Mouse (Mus musculus): ENCODE measurements around the gene Mroh2a. TPM values are rescaled to one million over a fixed set of nuclear protein-coding genes. Genes with fewer than 3 reads are reported as not detected.

Mroh2a gene
- polyA plus RNA-seq, 1 experiment from 2014 or later = 2.2 TPM

- Histone ChIP-seq H3K4me3 (no peak overlapping the region), H3K4me1 (no peaks in the 10 kb centered on the region), H3K27me3 (no peaks in the 10 kb centered on the region), H3K36me3 (no peaks in the 10 kb centered on the region), H3K4me2 (no peak overlapping the region), H3K27ac (no peak overlapping the region), H3K9ac (no peak overlapping the region), H3K9me3 (peaks cover 79% of the 10 kb centered on the region)
- no peak for ATAC-seq (ENCODE audit: insufficient number of reproducible peaks, low FRiP score, low TSS enrichment, low read depth)
- WGBS = 74% methylated on average over 6 of the region's 6 CpGs
Measured at GRCm38 (mm10) chr1:88230981-88231802, 4.4 kb downstream of the Mroh2a start.

GRCm38 (mm10) chr1:88231803-88232499, 5.2 kb downstream of the Mroh2a start:
- WGBS = 68% methylated on average over 7 of the region's 7 CpGs

DNA sequence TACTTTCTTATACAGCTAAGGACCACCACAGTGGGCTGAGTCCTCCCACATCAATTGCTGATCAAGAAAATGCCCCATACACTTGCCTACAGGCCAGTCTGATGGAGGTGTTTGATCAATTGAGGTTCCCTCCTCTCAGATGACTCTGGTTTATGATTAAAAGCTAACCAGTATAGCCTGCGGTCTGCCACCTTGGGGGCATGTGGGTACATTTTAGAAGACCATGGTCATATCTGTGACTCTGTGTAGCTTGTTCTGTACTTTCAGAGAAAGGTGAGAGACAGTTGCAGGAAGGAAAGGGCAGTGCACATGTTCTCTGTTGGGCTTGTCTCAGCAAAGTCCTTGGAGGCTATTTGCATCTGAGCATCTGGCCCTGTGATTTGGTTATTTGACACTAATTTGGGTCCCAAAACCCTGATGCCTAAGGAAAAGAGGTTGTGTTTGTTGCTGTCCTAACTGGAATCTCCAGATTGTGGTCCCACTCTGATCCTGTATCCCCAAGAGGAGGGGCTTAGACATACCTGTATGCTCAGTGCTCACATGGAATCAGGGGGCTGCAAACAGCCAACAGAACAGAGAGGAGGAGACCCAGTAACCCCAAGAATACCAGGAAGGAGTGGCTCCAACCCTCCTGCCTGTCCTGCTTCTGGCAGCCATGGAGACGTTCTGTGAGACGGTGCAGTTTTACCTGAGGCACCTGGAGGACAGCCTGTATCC, 6.0 kb downstream of the Mroh2a start:
- no peak overlapping the region for H3K9ac ChIP-seq
- H3K4me1 ChIP-seq = no peaks in the 10 kb centered on the region
- H3K4me3 ChIP-seq = no peak overlapping the region
- H3K4me2 ChIP-seq = no peak overlapping the region
- WGBS = 53% methylated on average over 3 of the region's 3 CpGs
- peaks cover 64% of the 10 kb centered on the region for H3K9me3 ChIP-seq
- ATAC-seq (ENCODE audit: insufficient number of reproducible peaks, low FRiP score, low TSS enrichment, low read depth) = no peak
- no peak overlapping the region for H3K27ac ChIP-seq
- H3K27me3 ChIP-seq = no peaks in the 10 kb centered on the region
- no peaks in the 10 kb centered on the region for H3K36me3 ChIP-seq

More at GRCm38 (mm10) chr1:88231803-88232499, 5.2 kb downstream of the Mroh2a start:
- H3K9ac ChIP-seq = no peak overlapping the region
- no peak for ATAC-seq (ENCODE audit: insufficient number of reproducible peaks, low FRiP score, low TSS enrichment, low read depth)
- H3K27ac ChIP-seq = no peak overlapping the region
- no peaks in the 10 kb centered on the region for H3K36me3 ChIP-seq
- no peaks in the 10 kb centered on the region for H3K27me3 ChIP-seq
- no peaks in the 10 kb centered on the region for H3K4me1 ChIP-seq
- H3K9me3 ChIP-seq = peaks cover 72% of the 10 kb centered on the region
- no peak overlapping the region for H3K4me2 ChIP-seq
- H3K4me3 ChIP-seq = no peak overlapping the region

DNA sequence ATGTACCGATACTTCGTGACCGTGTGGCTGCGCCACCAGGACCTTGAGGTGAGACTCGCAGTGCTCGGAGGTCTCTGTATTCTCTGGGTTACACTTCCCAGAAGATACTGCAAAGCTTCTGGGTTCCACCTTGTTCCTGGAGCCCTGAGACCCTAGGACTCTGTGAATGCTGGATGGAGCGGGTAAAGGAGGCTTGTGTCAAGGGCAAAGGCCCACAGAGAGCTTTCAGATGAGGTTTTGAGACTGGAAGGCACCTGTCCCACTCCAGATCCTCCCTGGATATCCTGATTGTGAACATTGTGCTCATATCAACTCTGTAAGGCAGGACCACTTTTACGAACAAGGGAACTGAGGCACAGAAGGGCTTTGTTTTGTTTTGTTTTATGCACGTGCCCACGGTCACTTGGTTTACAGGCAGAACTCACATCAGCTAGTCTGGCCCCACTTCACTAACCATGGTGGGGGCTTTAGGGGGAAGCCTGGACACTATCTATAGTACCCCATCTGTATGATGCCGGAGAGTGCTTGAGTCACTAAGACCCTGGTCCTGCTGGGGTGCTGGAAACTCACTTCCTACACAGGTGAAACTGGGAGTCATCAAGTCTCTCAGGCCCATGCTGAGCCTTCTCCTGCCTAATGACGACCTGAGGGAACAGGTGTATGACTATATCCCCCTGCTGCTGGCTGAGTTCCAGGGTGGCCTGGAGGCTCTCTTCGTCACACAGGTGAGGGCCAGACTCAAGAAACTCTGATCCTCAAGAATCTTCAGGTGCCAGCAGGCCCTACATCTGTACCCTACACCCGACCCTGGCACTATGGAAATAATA, 6.8 kb downstream of the Mroh2a start:
- no peak overlapping the region for H3K9ac ChIP-seq
- H3K4me1 ChIP-seq = no peaks in the 10 kb centered on the region
- 66% methylated on average over 14 of the region's 14 CpGs for WGBS
- no peak overlapping the region for H3K4me3 ChIP-seq
- no peak overlapping the region for H3K27ac ChIP-seq
- no peak overlapping the region for H3K4me2 ChIP-seq
- peaks cover 64% of the 10 kb centered on the region for H3K9me3 ChIP-seq
- no peaks in the 10 kb centered on the region for H3K36me3 ChIP-seq
- H3K27me3 ChIP-seq = no peaks in the 10 kb centered on the region
- ATAC-seq (ENCODE audit: insufficient number of reproducible peaks, low FRiP score, low TSS enrichment, low read depth) = no peak

- Histone ChIP-seq H3K4me3 (no peak overlapping the region), H3K9ac (no peak overlapping the region), H3K9me3 (peaks cover 64% of the 10 kb centered on the region), H3K27me3 (no peaks in the 10 kb centered on the region), H3K4me2 (no peak overlapping the region), H3K27ac (no peak overlapping the region), H3K36me3 (no peaks in the 10 kb centered on the region), H3K4me1 (no peaks in the 10 kb centered on the region)
- ATAC-seq (ENCODE audit: insufficient number of reproducible peaks, low FRiP score, low TSS enrichment, low read depth) = no peak
- WGBS = 61% methylated on average over 4 of the region's 4 CpGs
Measured at GRCm38 (mm10) chr1:88234248-88234610, 7.4 kb downstream of the Mroh2a start.

DNA sequence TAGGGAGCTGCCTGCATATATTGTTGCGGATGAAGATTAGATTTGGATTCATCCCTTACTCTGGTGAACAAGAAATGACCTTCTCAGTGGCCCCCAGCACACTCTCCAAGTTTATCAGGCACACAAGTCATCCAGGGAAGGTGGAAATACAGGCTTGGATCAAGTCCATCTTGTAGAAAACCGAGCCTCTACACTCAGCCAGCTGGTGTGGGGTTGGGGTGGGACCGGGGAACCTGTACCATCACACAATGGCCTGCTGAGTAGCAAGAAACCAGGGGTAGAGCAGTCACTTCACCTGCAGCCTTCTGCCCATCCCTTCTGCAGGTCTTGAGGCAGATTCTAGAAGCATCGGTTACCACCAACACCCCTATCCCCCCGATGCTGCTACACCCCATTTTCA, 7.9 kb downstream of the Mroh2a start:
- H3K4me3 ChIP-seq = no peak overlapping the region
- H3K9ac ChIP-seq = no peak overlapping the region
- H3K4me2 ChIP-seq = no peak overlapping the region
- H3K9me3 ChIP-seq = peaks cover 64% of the 10 kb centered on the region
- 44% methylated on average over 5 of the region's 5 CpGs for WGBS
- H3K27me3 ChIP-seq = no peaks in the 10 kb centered on the region
- ATAC-seq (ENCODE audit: insufficient number of reproducible peaks, low FRiP score, low TSS enrichment, low read depth) = no peak
- H3K36me3 ChIP-seq = no peaks in the 10 kb centered on the region
- H3K27ac ChIP-seq = no peak overlapping the region
- no peaks in the 10 kb centered on the region for H3K4me1 ChIP-seq

DNA sequence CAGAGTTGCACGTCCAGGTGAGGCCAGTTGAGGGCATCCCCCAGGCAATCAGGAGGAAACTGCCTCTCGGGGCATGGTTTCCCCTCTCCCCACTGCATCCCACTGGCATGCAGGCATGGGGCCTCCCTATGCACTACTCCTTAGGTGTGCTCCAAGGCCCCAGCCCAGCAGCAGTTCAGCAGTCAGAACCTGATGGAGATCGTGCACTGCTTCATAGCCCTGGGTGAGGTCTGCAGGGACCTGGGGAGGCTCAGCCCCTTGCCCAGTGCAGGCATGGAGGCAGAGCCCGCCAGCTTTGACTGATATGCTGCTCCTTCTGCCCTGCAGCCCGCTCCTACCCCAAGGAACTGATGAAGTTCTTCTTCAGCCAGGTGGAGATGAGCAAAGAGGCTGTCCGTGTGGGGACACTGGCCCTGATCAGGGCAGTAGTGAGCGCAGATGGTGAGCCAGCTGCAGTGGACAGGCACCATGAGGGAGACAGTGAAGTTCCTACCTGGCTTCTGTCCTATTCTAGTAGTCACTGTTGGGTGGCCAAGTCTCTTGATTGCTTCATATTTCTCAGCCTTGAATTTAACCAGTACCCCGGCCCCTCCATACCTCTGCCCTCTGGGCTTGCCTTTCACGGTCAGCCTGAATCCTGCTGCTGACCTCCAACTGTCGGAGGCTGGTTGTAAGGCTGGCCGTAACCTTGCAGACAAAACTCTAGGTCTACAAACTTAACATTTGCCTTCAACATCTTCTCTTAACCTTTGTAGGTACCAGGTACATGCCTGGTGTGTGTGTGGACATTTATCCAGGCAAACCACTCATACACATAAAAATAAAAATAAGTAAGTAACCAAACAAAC, 8.5 kb downstream of the Mroh2a start:
- Histone ChIP-seq H3K4me3 (no peak overlapping the region), H3K4me2 (no peak overlapping the region), H3K9ac (no peak overlapping the region), H3K27me3 (no peaks in the 10 kb centered on the region), H3K27ac (no peak overlapping the region), H3K4me1 (no peaks in the 10 kb centered on the region), H3K9me3 (peaks cover 64% of the 10 kb centered on the region), H3K36me3 (no peaks in the 10 kb centered on the region)
- 60% methylated on average over 11 of the region's 11 CpGs for WGBS
- ATAC-seq (ENCODE audit: insufficient number of reproducible peaks, low FRiP score, low TSS enrichment, low read depth) = peak; percentile 3; the same call in 1 of the 2 replicates

DNA sequence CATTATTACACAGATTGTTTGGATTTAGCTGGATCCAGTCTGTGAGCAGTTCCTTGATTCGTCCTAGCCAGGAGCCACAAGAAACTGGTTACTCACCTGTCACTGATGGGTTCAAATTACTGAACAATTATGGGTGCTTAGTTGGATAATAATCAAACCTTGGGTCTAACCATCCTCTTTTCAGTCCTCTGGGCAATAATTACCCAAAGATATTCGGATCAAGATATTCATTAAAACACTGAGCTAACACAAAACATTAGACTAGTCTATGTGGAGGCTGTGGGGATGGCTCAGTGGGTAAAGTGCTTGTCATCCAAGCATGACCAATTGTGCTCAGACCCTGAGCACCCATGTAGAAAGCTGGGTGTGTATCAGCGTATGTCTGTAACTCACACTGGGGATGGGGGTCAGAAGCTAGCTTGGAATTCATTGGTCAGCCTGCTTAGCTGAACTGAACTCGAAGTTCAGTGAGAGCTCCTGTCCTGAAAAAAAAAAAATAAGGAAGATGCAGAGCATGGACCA, 9.2 kb downstream of the Mroh2a start:
- no peak for ATAC-seq (ENCODE audit: insufficient number of reproducible peaks, low FRiP score, low TSS enrichment, low read depth)
- Histone ChIP-seq H3K9ac (no peak overlapping the region), H3K4me3 (no peak overlapping the region), H3K4me2 (no peak overlapping the region), H3K27me3 (no peaks in the 10 kb centered on the region), H3K27ac (no peak overlapping the region), H3K9me3 (peaks cover 70% of the 10 kb centered on the region), H3K36me3 (no peaks in the 10 kb centered on the region), H3K4me1 (no peaks in the 10 kb centered on the region)
- 61% methylated on average over 4 of the region's 4 CpGs for WGBS

DNA sequence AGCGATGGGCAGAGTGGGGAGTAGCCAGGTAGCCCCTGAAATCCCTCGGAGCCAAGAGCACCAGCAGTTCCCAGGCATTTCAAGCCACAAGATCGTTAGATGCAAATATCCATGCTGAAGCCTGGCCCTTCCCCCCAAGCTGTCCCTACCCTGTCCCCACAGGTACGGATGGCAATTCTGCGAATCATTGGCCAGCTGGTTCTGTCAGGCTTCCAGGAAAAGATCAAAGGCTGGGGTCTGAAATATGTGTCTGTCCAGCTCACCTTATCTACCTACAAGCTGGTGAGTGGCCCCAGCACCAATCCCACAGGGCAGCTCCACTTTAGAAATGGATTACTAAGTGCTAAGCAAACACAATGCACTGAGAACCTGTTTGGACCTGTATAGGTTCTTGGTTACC, 10.5 kb downstream of the Mroh2a start:
- no peak for ATAC-seq (ENCODE audit: insufficient number of reproducible peaks, low FRiP score, low TSS enrichment, low read depth)
- Histone ChIP-seq H3K9ac (no peak overlapping the region), H3K27ac (no peak overlapping the region), H3K4me2 (no peak overlapping the region), H3K27me3 (no peaks in the 10 kb centered on the region), H3K36me3 (no peaks in the 10 kb centered on the region), H3K4me1 (no peaks in the 10 kb centered on the region), H3K9me3 (peaks cover 60% of the 10 kb centered on the region), H3K4me3 (no peak overlapping the region)
- 74% methylated on average over 5 of the region's 5 CpGs for WGBS

DNA sequence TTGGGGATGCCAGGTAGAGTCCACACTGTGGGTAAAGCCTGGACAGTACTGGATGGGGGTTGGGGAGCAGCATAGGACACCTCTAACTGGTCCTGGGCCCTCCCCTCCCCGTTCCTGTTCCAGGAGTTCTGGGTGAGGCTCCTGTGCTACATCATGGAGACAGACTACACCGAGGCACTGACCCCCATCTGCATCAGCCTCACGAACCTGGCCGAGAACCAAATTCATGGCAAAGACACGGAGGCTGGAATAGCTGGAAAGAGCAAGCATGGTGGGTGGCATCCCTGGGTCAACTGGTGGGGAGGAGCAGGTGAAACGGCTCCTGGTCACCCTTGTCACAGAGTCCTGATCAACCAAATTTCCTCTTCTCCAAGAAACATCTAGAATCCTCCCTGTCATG, 12.0 kb downstream of the Mroh2a start:
- Histone ChIP-seq H3K4me2 (no peak overlapping the region), H3K4me1 (no peaks in the 10 kb centered on the region), H3K36me3 (no peaks in the 10 kb centered on the region), H3K9ac (no peak overlapping the region), H3K9me3 (peaks cover 59% of the 10 kb centered on the region), H3K27ac (no peak overlapping the region), H3K4me3 (no peak overlapping the region), H3K27me3 (no peaks in the 10 kb centered on the region)
- ATAC-seq (ENCODE audit: insufficient number of reproducible peaks, low FRiP score, low TSS enrichment, low read depth) = no peak
- WGBS = 77% methylated on average over 6 of the region's 6 CpGs

- H3K9me3 ChIP-seq = peaks cover 58% of the 10 kb centered on the region
- WGBS = 73% methylated on average over 5 of the region's 5 CpGs
- no peak overlapping the region for H3K9ac ChIP-seq
- H3K36me3 ChIP-seq = no peaks in the 10 kb centered on the region
- no peak overlapping the region for H3K4me2 ChIP-seq
- ATAC-seq (ENCODE audit: insufficient number of reproducible peaks, low FRiP score, low TSS enrichment, low read depth) = no peak
- no peak overlapping the region for H3K27ac ChIP-seq
- no peak overlapping the region for H3K4me3 ChIP-seq
- H3K27me3 ChIP-seq = no peaks in the 10 kb centered on the region
- no peaks in the 10 kb centered on the region for H3K4me1 ChIP-seq
Measured at GRCm38 (mm10) chr1:88240072-88240471, 13.3 kb downstream of the Mroh2a start.
